Mouse (Mus musculus): ENCODE data around the gene Mme. TPM values are rescaled to one million over a fixed set of nuclear protein-coding genes. Genes with fewer than 3 reads are reported as not detected.

The Mme gene
- polyA plus RNA-seq, 1 experiment from 2014 or later: 0.19 TPM

DNA sequence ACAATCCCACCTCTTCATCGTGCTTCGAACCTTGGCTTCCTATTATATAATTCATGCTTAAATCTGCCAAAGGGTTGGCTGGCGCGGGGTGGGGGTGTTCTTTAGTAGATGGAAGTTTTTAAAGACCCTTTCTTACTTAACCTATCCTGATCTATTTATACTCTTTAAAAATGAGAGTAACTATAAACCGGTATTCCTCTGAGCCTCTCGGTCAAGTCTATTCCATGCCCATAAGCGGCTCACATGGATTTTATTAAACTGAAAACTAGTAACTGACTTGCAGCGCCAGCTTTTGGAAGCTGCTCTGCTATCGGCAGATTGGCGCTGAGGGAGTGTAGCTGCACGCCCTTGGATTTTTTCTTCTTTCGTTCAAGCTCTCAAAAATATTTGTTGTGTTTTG lies 55.1 kb downstream of the Mme start:
- peak overlapping the region; percentile 99 for H3K4me2 ChIP-seq (replicated peaks; ENCODE audit: low read depth)
- no peaks in the 10 kb centered on the region for H3K9me3 ChIP-seq (ENCODE audit: control insufficient read depth, low read length)
- no peak for TF ChIP-seq CTCF (IDR thresholded peaks at IDR 0.05; ENCODE audit: low read depth)
- no peak for TF ChIP-seq EP300 (optimal IDR thresholded peaks at IDR 0.05)
- DNase-seq (ENCODE audit: low spot score) (no peak), ATAC-seq (ENCODE audit: low FRiP score, low TSS enrichment) (no peak)
- no peak overlapping the region for H3K27ac ChIP-seq (replicated peaks)
- H3K27me3 ChIP-seq (ENCODE audit: control insufficient read depth, insufficient read depth, low read length): peaks cover 8% of the 10 kb centered on the region; the same call in 1 of the 2 replicates
- peak overlapping the region; percentile 58 for H3K4me3 ChIP-seq (ENCODE audit: low read depth, low read length)
- no peaks in the 10 kb centered on the region for H3K4me1 ChIP-seq (replicated peaks; ENCODE audit: control insufficient read depth, insufficient read depth)
- H3K36me3 ChIP-seq (ENCODE audit: control insufficient read depth, insufficient read depth, low read length): no peaks in the 10 kb centered on the region
- WGBS: 12% methylated on average over 12 of the region's 12 CpGs
- no peak overlapping the region for H3K9ac ChIP-seq (ENCODE audit: low read length)

DNA sequence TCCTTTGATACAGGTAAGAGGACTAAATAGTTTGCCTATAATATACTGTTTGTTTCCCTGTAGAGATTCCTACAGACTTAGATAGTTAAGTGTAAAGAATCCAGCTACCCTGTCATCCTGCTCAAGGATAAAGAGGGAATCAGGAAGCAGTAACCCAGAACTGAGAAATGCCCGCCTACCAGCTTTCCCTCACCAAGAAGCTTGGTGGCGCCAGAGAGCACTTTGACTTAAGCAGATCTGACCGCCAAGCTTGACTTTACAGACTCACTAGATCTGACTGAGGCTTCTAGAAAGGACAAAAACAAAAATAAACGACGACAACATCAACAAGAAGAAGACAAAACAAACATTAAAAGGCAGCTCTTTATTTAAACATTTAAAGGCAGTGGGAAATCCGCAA lies 56.5 kb downstream of the Mme start:
- no peaks in the 10 kb centered on the region for H3K4me1 ChIP-seq (replicated peaks; ENCODE audit: control insufficient read depth, insufficient read depth)
- peaks cover 8% of the 10 kb centered on the region; the same call in 1 of the 2 replicates for H3K27me3 ChIP-seq (ENCODE audit: control insufficient read depth, insufficient read depth, low read length)
- H3K9ac ChIP-seq (ENCODE audit: low read length): no peak overlapping the region
- H3K9me3 ChIP-seq (ENCODE audit: control insufficient read depth, low read length): no peaks in the 10 kb centered on the region
- H3K4me3 ChIP-seq (ENCODE audit: low read depth, low read length): no peak overlapping the region
- 9% methylated on average over 6 of the region's 6 CpGs for WGBS
- TF ChIP-seq CTCF (IDR thresholded peaks at IDR 0.05; ENCODE audit: low read depth) (peak; percentile 81), EP300 (optimal IDR thresholded peaks at IDR 0.05) (no peak)
- no peak overlapping the region for H3K4me2 ChIP-seq (replicated peaks; ENCODE audit: low read depth)
- DNase-seq (ENCODE audit: low spot score) (peak; percentile 65), ATAC-seq (ENCODE audit: low FRiP score, low TSS enrichment) (no peak)
- no peak overlapping the region for H3K27ac ChIP-seq (replicated peaks)
- H3K36me3 ChIP-seq (ENCODE audit: control insufficient read depth, insufficient read depth, low read length): no peaks in the 10 kb centered on the region

DNA sequence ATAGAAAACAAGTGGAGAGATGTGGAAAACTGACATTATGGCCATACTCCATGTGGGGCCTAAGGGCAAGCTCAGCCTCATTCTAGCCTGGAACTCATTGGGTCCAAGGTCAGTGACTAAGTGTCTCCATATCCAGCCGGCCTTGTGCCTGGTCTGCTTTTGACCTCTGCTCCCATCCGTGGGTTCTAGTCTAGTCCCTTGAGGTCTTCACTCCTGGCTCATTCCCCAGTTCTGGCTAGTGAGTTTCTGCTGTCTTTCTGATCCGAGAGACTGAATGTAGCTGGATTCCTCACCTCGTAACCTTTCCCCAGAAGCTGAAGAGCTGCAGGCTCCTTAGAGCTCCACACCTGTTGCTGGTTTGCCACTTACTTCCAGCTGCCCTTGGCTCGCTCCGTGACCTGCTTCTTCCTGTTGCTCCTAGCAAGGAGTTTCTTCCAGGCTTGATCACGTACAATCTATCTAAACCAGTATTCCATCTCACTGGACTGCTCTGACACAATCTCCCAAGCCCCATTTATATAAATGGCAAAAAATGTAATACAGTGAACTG lies 73.9 kb downstream of the Mme start:
- no peak overlapping the region for H3K27ac ChIP-seq (replicated peaks)
- TF ChIP-seq CTCF (IDR thresholded peaks at IDR 0.05; ENCODE audit: low read depth) (no peak), EP300 (optimal IDR thresholded peaks at IDR 0.05) (no peak)
- DNase-seq (ENCODE audit: low spot score) (no peak), ATAC-seq (ENCODE audit: low FRiP score, low TSS enrichment) (no peak)
- H3K9ac ChIP-seq (ENCODE audit: low read length): no peak overlapping the region
- H3K4me2 ChIP-seq (replicated peaks; ENCODE audit: low read depth): no peak overlapping the region
- no peaks in the 10 kb centered on the region for H3K9me3 ChIP-seq (ENCODE audit: control insufficient read depth, low read length)
- no peak overlapping the region for H3K4me3 ChIP-seq (ENCODE audit: low read depth, low read length)
- H3K4me1 ChIP-seq (replicated peaks; ENCODE audit: control insufficient read depth, insufficient read depth): no peaks in the 10 kb centered on the region
- 75% methylated on average over 7 of the region's 7 CpGs for WGBS
- no peaks in the 10 kb centered on the region for H3K36me3 ChIP-seq (ENCODE audit: control insufficient read depth, insufficient read depth, low read length)
- no peaks in the 10 kb centered on the region for H3K27me3 ChIP-seq (ENCODE audit: control insufficient read depth, insufficient read depth, low read length)

DNA sequence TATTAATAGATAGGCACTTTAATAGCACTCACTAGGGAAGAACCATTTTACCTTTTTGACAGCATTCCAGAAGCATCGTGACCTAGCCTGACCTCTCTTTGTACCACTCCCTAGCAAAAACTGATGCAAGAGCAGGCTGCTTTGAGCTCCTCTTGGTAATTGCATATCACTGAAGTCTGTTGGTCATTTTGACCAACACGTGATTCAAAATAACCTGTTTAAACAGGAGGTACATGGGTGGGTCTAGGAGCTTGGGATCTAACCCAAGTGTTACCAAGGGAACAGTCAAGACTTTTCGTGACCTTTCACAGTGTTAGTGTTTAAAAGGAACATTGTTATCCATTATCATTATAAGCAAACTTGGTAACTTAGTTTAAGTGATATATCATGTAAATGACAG lies 76.2 kb downstream of the Mme start:
- TF ChIP-seq CTCF (IDR thresholded peaks at IDR 0.05; ENCODE audit: low read depth) (no peak), EP300 (optimal IDR thresholded peaks at IDR 0.05) (no peak)
- H3K4me2 ChIP-seq (replicated peaks; ENCODE audit: low read depth): no peak overlapping the region
- WGBS: 36% methylated on average over 3 of the region's 3 CpGs
- no peaks in the 10 kb centered on the region for H3K36me3 ChIP-seq (ENCODE audit: control insufficient read depth, insufficient read depth, low read length)
- no peak for ATAC-seq (ENCODE audit: low FRiP score, low TSS enrichment)
- H3K9me3 ChIP-seq (ENCODE audit: control insufficient read depth, low read length): no peaks in the 10 kb centered on the region
- H3K27ac ChIP-seq (replicated peaks): no peak overlapping the region
- H3K27me3 ChIP-seq (ENCODE audit: control insufficient read depth, insufficient read depth, low read length): no peaks in the 10 kb centered on the region
- no peak overlapping the region for H3K4me3 ChIP-seq (ENCODE audit: low read depth, low read length)
- no peak for DNase-seq (ENCODE audit: low spot score)
- H3K4me1 ChIP-seq (replicated peaks; ENCODE audit: control insufficient read depth, insufficient read depth): no peaks in the 10 kb centered on the region
- no peak overlapping the region for H3K9ac ChIP-seq (ENCODE audit: low read length)

DNA sequence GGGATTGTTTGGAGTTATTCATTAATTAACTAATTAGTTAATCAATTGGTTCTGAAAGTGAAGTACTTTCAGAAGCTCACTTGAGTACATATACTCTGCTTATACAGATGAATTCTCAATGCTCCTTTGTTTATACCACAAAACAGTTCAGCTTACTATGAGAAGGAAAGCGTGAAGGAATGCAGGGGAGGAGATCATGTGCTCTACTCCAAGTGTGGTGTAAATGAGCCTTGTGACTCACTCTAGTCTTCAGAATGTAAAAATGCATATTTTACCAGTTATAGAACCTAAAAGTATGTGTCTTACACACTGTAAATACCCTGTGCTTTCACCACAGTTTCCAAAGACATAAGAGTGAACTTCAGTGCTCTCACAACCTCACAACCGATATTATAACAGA lies 84.3 kb downstream of the Mme start:
- no peaks in the 10 kb centered on the region for H3K9me3 ChIP-seq (ENCODE audit: control insufficient read depth, low read length)
- H3K4me3 ChIP-seq (ENCODE audit: low read depth, low read length): no peak overlapping the region
- H3K27ac ChIP-seq (replicated peaks): no peak overlapping the region
- DNase-seq (ENCODE audit: low spot score): no peak
- H3K27me3 ChIP-seq (ENCODE audit: control insufficient read depth, insufficient read depth, low read length): no peaks in the 10 kb centered on the region
- TF ChIP-seq EP300 (optimal IDR thresholded peaks at IDR 0.05) (no peak), CTCF (IDR thresholded peaks at IDR 0.05; ENCODE audit: low read depth) (no peak)
- no peak overlapping the region for H3K4me2 ChIP-seq (replicated peaks; ENCODE audit: low read depth)
- H3K9ac ChIP-seq (ENCODE audit: low read length): no peak overlapping the region
- H3K4me1 ChIP-seq (replicated peaks; ENCODE audit: control insufficient read depth, insufficient read depth): no peaks in the 10 kb centered on the region
- no peaks in the 10 kb centered on the region for H3K36me3 ChIP-seq (ENCODE audit: control insufficient read depth, insufficient read depth, low read length)
- 59% methylated on average over 2 of the region's 2 CpGs for WGBS
- ATAC-seq (ENCODE audit: low FRiP score, low TSS enrichment): no peak

DNA sequence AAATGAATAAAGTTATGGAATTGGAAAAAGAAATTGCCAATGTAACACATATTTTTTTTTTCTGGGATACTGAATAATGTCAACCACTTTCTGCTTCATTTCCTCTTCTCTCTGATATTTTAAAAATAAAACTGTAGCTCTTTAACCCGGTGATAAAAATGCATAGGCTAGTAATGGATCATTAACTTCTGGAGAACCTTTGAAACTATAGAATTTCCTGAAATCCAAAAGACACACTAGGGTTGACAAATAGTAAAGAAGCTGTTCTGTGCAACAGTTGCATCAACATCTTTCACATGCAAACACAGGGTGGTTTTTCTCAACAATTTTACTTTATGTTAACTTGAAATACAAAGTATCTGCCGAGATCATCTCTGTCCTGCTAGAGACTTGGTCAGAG lies 98.8 kb downstream of the Mme start:
- no peak overlapping the region for H3K9ac ChIP-seq (ENCODE audit: low read length)
- ATAC-seq (ENCODE audit: low FRiP score, low TSS enrichment) (no peak), DNase-seq (ENCODE audit: low spot score) (no peak)
- no peak overlapping the region for H3K4me3 ChIP-seq (ENCODE audit: low read depth, low read length)
- no peak overlapping the region for H3K27ac ChIP-seq (replicated peaks)
- H3K36me3 ChIP-seq (ENCODE audit: control insufficient read depth, insufficient read depth, low read length): no peaks in the 10 kb centered on the region
- no peak overlapping the region for H3K4me2 ChIP-seq (replicated peaks; ENCODE audit: low read depth)
- no peaks in the 10 kb centered on the region for H3K27me3 ChIP-seq (ENCODE audit: control insufficient read depth, insufficient read depth, low read length)
- 66% methylated on average over 2 of the region's 2 CpGs for WGBS
- no peaks in the 10 kb centered on the region for H3K9me3 ChIP-seq (ENCODE audit: control insufficient read depth, low read length)
- TF ChIP-seq EP300 (optimal IDR thresholded peaks at IDR 0.05) (no peak), CTCF (IDR thresholded peaks at IDR 0.05; ENCODE audit: low read depth) (no peak)
- no peaks in the 10 kb centered on the region for H3K4me1 ChIP-seq (replicated peaks; ENCODE audit: control insufficient read depth, insufficient read depth)
